Mouse (Mus musculus) G1E (cell line): ENCODE measurements at regions not wholly inside any gene's neighbourhood (a gene's known extent, or its start where the extent isn't known, plus 50 kb on each side); places are given as distances from the start of the nearest gene placed in this dataset.

ENCODE experiments used
- CTCF ChIP-seq: IDR thresholded peaks from 2 replicates; pipeline ENCODE4 v1.5.1; 2012; ENCODE audit warnings: low read depth, low read length, inconsistent platforms, mixed read lengths
- GATA1 ChIP-seq: IDR thresholded peaks from 2 replicates; pipeline ENCODE4 v1.6.1; 2012; ENCODE audit warnings: borderline replicate concordance, low read length, inconsistent platforms, mixed read lengths
- GATA2 ChIP-seq: IDR thresholded peaks from 2 replicates; pipeline ENCODE4 v1.6.1; 2012; ENCODE audit warnings: low read depth, low read length, inconsistent platforms, borderline replicate concordance
- POLR2AphosphoS5 ChIP-seq: IDR thresholded peaks from 2 replicates; pipeline ENCODE4 v1.6.1; 2012; ENCODE audit warnings: low read depth, low read length, inconsistent platforms; ENCODE audit not compliant: insufficient replicate concordance
- TAL1 ChIP-seq: conservative IDR thresholded peaks from 2 replicates; pipeline ENCODE4 v1.6.1; 2012; ENCODE audit warnings: low read depth, low read length, inconsistent platforms, mixed read lengths

GRCm38 (mm10) chr9:101700368-101700767, 161.3 kb upstream of the 9630041A04Rik start:
- TF ChIP-seq CTCF (no peak), TAL1 (no peak), GATA1 (no peak), POLR2AphosphoS5 (no peak), GATA2 (no peak)
